Mouse (Mus musculus): ENCODE measurements at regions not wholly inside any gene's neighbourhood (a gene's known extent, or its start where the extent isn't known, plus 50 kb on each side); places are given as distances from the start of the nearest gene placed in this dataset.

DNA sequence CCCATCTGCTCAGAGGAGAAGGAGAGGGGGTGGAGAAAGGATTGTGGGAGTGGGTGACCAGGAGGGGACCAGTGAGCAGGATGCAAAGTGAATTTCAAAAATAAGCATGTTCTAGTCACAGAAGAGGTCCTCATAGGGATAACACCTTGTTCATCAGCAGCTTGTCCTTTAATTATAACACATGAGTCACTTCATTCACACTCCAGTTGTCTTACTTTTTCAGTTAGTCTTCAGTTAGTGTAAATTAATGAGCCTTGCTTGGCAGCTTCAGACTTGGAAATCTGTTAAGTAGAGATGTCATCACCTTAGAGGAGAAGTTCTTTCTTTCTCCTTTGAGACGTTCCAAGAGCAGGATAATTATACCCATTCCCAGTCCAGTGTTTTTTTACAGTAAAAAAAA is 332.3 kb downstream of the Xpnpep1 start:
- Histone ChIP-seq H3K27ac (no peak overlapping the region), H3K4me1 (no peaks in the 10 kb centered on the region), H3K9ac (no peak overlapping the region), H3K4me3 (no peak overlapping the region), H3K9me3 (no peaks in the 10 kb centered on the region), H3K36me3 (no peaks in the 10 kb centered on the region), H3K4me2 (no peak overlapping the region), H3K27me3 (no peaks in the 10 kb centered on the region)
- no peak for ATAC-seq (ENCODE audit: insufficient number of reproducible peaks, insufficient read depth, low FRiP score, low TSS enrichment, low read depth)
- 68% methylated on average over 1 of the region's 1 CpGs for WGBS

DNA sequence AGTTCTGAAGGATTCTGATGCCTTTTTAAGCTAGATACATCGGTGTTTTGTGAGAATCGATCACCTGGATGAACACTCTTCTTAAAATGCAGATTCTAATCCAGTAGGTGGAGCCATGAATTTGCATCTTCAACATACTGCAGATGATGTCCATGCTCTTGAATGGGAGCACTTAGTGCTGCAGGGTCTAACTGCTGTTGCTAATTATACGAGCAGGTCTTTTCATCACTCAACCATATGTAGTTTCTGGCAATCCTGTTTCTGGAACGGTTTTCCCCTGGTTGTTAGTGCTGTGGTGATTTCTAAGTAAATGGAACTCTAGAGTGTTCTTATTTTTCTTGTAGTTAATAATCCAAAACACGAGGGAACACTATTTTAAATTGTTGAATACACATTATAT is 379.0 kb downstream of the Xpnpep1 start:
- no peaks in the 10 kb centered on the region for H3K4me1 ChIP-seq
- H3K4me2 ChIP-seq = no peak overlapping the region
- no peak overlapping the region for H3K9ac ChIP-seq
- no peaks in the 10 kb centered on the region for H3K9me3 ChIP-seq
- H3K27ac ChIP-seq = no peak overlapping the region
- H3K4me3 ChIP-seq = no peak overlapping the region
- ATAC-seq (ENCODE audit: insufficient number of reproducible peaks, insufficient read depth, low FRiP score, low TSS enrichment, low read depth) = no peak
- H3K27me3 ChIP-seq = no peaks in the 10 kb centered on the region
- 41% methylated on average over 5 of the region's 5 CpGs for WGBS
- H3K36me3 ChIP-seq = no peaks in the 10 kb centered on the region

DNA sequence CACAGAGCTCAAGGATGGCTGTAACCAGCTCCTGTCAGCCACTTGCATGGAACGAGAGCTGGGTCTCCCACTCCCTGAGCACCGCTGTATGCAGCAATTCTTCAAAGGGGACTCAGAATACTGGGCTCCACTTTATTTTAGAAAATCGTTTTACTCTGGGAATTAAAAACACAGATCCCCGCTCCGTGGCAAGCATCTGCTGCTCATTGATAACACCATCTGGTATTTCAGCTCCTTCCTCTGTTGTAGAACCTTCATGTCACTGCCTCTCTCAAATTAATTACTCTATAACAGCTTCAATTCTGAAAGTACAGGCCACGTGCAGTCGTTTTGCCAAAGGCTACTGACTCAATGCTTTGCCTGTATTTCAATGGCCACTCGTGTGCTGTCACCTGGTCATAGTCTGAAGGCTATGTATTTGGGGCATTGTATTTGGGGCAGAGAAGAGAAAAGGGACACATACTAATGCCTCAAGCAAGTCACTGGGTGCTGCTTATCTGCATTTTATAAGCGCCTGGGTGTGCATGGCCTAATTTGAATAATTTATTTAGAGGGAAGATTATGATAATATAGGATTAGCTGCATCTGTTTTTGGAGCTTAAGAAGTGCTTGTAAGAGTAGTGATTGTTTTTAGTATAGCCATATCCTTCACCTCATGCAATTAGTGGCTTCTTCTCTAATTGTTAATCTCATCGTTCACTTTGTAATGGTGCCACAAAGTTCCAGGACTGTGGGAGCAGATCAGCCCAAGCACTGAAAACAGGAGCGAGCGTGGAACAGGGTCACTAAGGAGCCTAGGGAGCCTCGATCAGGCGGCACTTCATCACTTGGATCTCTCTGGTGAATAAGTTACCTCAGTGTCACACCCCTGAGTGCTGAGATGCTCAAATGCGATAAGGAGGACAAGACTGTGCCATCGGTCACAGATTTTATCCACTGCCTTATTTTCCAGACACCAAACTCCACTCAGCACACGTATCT is 383.3 kb downstream of the Ins1 start:
- Histone ChIP-seq H3K4me2 (no peak overlapping the region), H3K27ac (no peak overlapping the region), H3K4me3 (no peak overlapping the region), H3K9me3 (no peaks in the 10 kb centered on the region), H3K4me1 (no peaks in the 10 kb centered on the region), H3K36me3 (no peaks in the 10 kb centered on the region), H3K9ac (no peak overlapping the region), H3K27me3 (no peaks in the 10 kb centered on the region)
- no peak for ATAC-seq (ENCODE audit: insufficient number of reproducible peaks, insufficient read depth, low FRiP score, low TSS enrichment, low read depth)
- WGBS = 50% methylated on average over 17 of the region's 17 CpGs

DNA sequence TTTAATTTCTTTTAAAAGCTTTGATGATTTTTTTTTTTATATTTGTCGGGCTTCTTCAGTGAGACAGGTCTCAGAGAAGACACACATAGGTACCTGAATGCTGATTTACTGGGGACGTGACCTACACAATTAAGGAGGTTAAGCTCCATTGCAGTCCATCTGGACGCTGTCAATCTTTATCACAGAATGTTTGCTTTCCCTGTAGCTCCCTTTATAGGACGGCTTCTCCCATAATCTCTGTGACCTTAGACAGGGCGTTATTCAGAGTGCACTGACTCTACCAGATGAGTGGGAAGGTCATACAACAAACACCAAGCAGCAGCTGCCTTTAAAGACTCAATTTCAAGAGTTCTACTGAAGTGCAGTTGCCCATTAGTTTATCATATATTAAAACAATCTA is 376.1 kb downstream of the Ins1 start:
- H3K27me3 ChIP-seq = no peaks in the 10 kb centered on the region
- 37% methylated on average over 5 of the region's 5 CpGs for WGBS
- no peak for ATAC-seq (ENCODE audit: insufficient number of reproducible peaks, insufficient read depth, low FRiP score, low TSS enrichment, low read depth)
- H3K9ac ChIP-seq = no peak overlapping the region
- no peaks in the 10 kb centered on the region for H3K36me3 ChIP-seq
- H3K4me2 ChIP-seq = no peak overlapping the region
- no peak overlapping the region for H3K4me3 ChIP-seq
- no peaks in the 10 kb centered on the region for H3K9me3 ChIP-seq
- H3K4me1 ChIP-seq = no peaks in the 10 kb centered on the region
- no peak overlapping the region for H3K27ac ChIP-seq

DNA sequence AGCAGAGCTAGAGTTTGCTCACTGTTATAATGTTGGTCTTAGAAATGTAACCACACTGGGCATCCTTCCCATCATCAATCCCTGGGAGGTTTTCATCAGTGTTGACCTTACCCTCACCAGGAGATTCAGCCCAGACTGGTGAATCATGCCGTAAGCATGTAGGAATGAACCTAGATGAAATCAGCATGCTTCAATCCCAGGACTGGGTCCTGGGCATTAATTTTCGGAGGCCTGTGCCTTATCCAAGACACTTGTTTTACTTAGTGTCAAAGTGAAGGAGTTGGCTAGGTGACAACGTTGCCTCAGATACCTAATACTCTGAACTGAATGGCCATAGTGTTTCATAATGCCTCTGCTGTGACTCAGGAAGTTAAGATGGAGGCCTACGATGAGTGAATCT is 368.4 kb downstream of the Ins1 start:
- no peak overlapping the region for H3K9ac ChIP-seq
- WGBS = 72% methylated on average over 4 of the region's 4 CpGs
- no peak overlapping the region for H3K27ac ChIP-seq
- H3K9me3 ChIP-seq = no peaks in the 10 kb centered on the region
- H3K4me3 ChIP-seq = no peak overlapping the region
- no peak for ATAC-seq (ENCODE audit: insufficient number of reproducible peaks, insufficient read depth, low FRiP score, low TSS enrichment, low read depth)
- no peak overlapping the region for H3K4me2 ChIP-seq
- no peaks in the 10 kb centered on the region for H3K36me3 ChIP-seq
- no peaks in the 10 kb centered on the region for H3K27me3 ChIP-seq
- no peaks in the 10 kb centered on the region for H3K4me1 ChIP-seq

DNA sequence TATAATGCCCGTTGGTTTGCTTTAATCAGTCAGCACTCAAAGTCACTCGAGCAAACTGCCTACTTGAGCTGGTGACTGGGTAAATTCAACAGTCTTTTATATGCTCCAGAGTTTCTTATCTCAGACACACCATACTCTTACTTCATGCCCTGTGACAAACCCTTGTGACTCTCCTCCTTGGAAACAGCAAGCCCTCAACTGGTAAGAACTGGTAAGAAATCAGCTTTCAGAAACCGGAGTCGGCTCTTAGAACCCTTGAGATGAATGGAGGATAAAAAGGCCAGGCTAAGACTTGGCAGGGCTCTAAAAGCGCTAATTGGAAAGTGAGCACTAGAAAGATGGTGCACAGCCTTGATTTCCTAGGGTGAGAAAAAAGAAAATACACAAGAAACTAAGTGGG is 360.2 kb downstream of the Ins1 start:
- H3K27ac ChIP-seq = no peak overlapping the region
- no peak overlapping the region for H3K9ac ChIP-seq
- no peaks in the 10 kb centered on the region for H3K9me3 ChIP-seq
- H3K4me3 ChIP-seq = no peak overlapping the region
- H3K36me3 ChIP-seq = no peaks in the 10 kb centered on the region
- no peak for ATAC-seq (ENCODE audit: insufficient number of reproducible peaks, insufficient read depth, low FRiP score, low TSS enrichment, low read depth)
- WGBS = 66% methylated on average over 5 of the region's 5 CpGs
- H3K27me3 ChIP-seq = no peaks in the 10 kb centered on the region
- H3K4me2 ChIP-seq = no peak overlapping the region
- no peaks in the 10 kb centered on the region for H3K4me1 ChIP-seq

DNA sequence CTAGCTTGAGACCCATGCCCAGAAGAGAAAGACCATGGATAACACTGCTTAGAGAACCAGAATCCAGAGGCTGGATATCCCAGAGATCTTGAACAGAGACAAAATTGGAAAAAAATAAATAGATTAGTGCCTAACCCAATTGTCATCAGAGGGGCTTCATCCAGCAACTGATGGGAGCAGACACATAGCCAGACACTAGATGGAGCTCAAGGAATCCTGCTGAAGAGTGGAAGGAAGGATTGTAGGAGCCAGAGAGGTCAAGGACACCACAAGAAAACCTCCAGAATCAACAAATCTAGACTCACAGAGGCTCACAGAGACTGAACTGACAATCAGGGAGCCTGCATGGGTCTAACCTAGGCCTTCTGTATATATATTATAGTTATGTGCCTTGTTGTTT is 359.4 kb downstream of the Ins1 start:
- Histone ChIP-seq H3K9ac (no peak overlapping the region), H3K9me3 (no peaks in the 10 kb centered on the region), H3K27ac (no peak overlapping the region), H3K27me3 (no peaks in the 10 kb centered on the region), H3K4me3 (no peak overlapping the region), H3K4me2 (no peak overlapping the region), H3K4me1 (no peaks in the 10 kb centered on the region), H3K36me3 (no peaks in the 10 kb centered on the region)
- ATAC-seq (ENCODE audit: insufficient number of reproducible peaks, insufficient read depth, low FRiP score, low TSS enrichment, low read depth) = no peak

DNA sequence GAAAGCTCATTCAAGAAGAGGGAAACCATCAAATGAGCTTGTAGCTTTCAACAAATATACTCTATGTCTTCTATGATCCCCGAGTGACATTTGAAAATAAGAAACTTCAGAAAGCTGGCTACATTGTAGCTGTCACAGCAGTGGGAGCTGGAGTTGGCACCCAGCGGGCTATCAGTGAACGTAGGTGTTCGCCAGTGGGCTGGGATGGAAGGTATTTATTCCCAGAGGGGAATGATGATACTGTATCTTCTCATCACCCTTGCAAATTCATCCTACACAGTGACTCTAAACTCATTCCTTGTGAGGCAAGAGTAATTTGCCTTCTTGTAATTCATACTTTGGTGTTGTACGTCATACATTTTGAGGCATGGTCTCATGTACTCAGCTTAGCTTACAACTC is 349.3 kb downstream of the Ins1 start:
- H3K4me3 ChIP-seq = no peak overlapping the region
- ATAC-seq (ENCODE audit: insufficient number of reproducible peaks, insufficient read depth, low FRiP score, low TSS enrichment, low read depth) = no peak
- H3K9ac ChIP-seq = no peak overlapping the region
- no peak overlapping the region for H3K4me2 ChIP-seq
- H3K9me3 ChIP-seq = no peaks in the 10 kb centered on the region
- no peaks in the 10 kb centered on the region for H3K4me1 ChIP-seq
- 86% methylated on average over 5 of the region's 5 CpGs for WGBS
- no peaks in the 10 kb centered on the region for H3K27me3 ChIP-seq
- no peaks in the 10 kb centered on the region for H3K36me3 ChIP-seq
- H3K27ac ChIP-seq = no peak overlapping the region

DNA sequence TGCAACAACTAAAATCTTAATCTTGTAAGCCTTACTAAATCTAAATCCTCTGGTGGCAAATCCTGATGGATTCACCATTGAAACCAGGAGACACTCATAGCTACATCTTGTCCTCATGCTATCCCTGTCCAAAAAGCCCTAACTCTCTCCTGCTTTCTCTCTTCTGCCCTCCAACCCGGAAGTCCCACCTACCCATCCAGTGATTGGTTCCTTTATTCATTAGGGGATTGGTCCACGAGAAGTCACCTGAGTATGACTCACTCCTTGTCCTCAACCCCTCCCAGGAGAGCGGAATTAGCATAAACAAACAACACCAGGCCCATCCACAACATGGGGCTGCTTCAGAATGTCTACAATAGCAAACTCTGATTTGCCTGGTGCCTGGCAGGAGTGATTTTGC is 342.8 kb downstream of the Ins1 start:
- Histone ChIP-seq H3K27ac (no peak overlapping the region), H3K9me3 (no peaks in the 10 kb centered on the region), H3K4me3 (no peak overlapping the region), H3K27me3 (no peaks in the 10 kb centered on the region), H3K4me1 (no peaks in the 10 kb centered on the region), H3K9ac (no peak overlapping the region), H3K36me3 (no peaks in the 10 kb centered on the region), H3K4me2 (no peak overlapping the region)
- WGBS = 68% methylated on average over 3 of the region's 3 CpGs
- ATAC-seq (ENCODE audit: insufficient number of reproducible peaks, insufficient read depth, low FRiP score, low TSS enrichment, low read depth) = no peak

DNA sequence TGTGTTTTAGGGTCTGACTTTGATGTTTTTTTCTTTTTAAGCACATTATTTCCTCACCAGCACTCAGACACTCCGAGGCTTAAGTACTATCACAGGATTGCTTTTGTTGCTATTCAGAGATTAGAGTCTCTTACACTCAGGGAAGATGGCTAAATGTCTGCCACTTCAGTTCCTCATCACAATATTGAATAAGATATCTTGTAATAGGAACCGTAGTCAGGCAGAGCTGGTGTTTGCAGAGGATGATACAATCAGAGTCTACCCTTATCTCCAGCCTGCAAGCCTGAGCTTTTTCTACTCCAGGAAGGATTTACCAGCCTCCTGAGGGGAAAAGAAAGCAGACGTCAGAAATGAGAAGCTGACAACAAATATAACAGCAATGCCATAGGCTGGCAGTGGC is 336.3 kb downstream of the Ins1 start:
- ATAC-seq (ENCODE audit: insufficient number of reproducible peaks, insufficient read depth, low FRiP score, low TSS enrichment, low read depth) = no peak
- Histone ChIP-seq H3K9me3 (no peaks in the 10 kb centered on the region), H3K27me3 (no peaks in the 10 kb centered on the region), H3K9ac (no peak overlapping the region), H3K27ac (no peak overlapping the region), H3K4me3 (no peak overlapping the region), H3K4me2 (no peak overlapping the region), H3K36me3 (no peaks in the 10 kb centered on the region), H3K4me1 (no peaks in the 10 kb centered on the region)
- 43% methylated on average over 3 of the region's 3 CpGs for WGBS

DNA sequence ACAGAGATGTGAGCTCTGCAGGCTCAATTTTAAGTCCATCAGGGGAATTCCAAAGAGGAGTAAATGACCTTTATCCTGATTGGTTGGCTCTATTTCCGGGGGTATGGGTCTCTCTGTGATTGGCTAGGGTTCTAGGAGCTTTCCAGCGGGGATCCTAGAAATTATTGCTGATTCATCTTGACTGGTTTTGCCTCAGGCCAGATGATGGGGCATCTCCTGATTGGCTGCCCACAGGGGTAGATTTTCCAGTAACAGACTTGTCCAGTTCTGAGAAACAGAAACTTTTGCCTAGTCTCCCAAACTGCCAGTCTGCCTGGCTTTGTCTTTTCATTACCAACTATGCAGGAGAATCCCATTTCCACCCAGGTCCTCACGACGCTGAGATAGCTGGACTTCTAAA is 301.3 kb downstream of the Ins1 start:
- ATAC-seq (ENCODE audit: insufficient number of reproducible peaks, insufficient read depth, low FRiP score, low TSS enrichment, low read depth) = no peak
- H3K9me3 ChIP-seq = no peaks in the 10 kb centered on the region
- WGBS = 72% methylated on average over 4 of the region's 4 CpGs

DNA sequence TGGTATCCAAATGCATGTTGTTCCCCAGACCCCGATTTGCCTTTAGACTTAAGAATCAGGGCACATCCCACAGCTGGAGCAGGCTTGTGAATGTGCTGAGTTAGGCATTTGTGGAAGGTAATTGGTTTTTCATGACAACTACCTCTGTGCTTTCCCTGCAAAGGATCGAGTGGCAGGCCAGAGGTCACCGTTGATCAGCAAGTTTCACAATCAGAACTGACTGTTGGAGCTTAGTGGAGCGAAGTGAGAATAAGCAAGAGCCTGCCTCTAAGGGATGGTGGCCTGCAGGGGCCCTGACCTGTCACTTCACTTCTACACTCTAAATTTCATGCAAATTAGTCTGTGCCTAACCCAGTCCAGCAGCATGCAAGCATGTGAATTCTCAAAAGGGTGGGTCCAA is 270.7 kb downstream of the Ins1 start:
- H3K9ac ChIP-seq = no peak overlapping the region
- H3K4me3 ChIP-seq = no peak overlapping the region
- H3K4me2 ChIP-seq = no peak overlapping the region
- no peaks in the 10 kb centered on the region for H3K27me3 ChIP-seq
- H3K36me3 ChIP-seq = no peaks in the 10 kb centered on the region
- no peaks in the 10 kb centered on the region for H3K4me1 ChIP-seq
- H3K9me3 ChIP-seq = no peaks in the 10 kb centered on the region
- ATAC-seq (ENCODE audit: insufficient number of reproducible peaks, insufficient read depth, low FRiP score, low TSS enrichment, low read depth) = no peak
- 23% methylated on average over 4 of the region's 4 CpGs for WGBS
- H3K27ac ChIP-seq = no peak overlapping the region

More for the DNA sequence above, 301.3 kb downstream of the Ins1 start:
- H3K4me2 ChIP-seq = no peak overlapping the region
- H3K9ac ChIP-seq = no peak overlapping the region
- H3K4me1 ChIP-seq = no peaks in the 10 kb centered on the region
- no peak overlapping the region for H3K27ac ChIP-seq
- H3K36me3 ChIP-seq = no peaks in the 10 kb centered on the region
- no peak overlapping the region for H3K4me3 ChIP-seq
- H3K27me3 ChIP-seq = no peaks in the 10 kb centered on the region
